Mouse (Mus musculus) C2C12 (cell line): ENCODE measurements around the gene Dlgap1.

Source experiments
- CEBPB ChIP-seq: IDR thresholded peaks from one replicate; pipeline ENCODE4 v1.6.1; 2011; ENCODE audit warnings: low read depth, mild to moderate bottlenecking, control low read depth, moderate library complexity
- CTCF ChIP-seq: IDR thresholded peaks from one replicate; pipeline ENCODE4 v1.5.1; 2011; ENCODE audit not compliant: control insufficient read depth, insufficient read depth, insufficient read length
- FOSL1 ChIP-seq: IDR thresholded peaks from one replicate; pipeline ENCODE4 v1.8.0; 2011; ENCODE audit warnings: mild to moderate bottlenecking, low read length; ENCODE audit not compliant: poor library complexity, insufficient read depth, severe bottlenecking
- MAX ChIP-seq: IDR thresholded peaks from one replicate; pipeline ENCODE4 v1.6.1; 2011; ENCODE audit warnings: mild to moderate bottlenecking, control low read depth
- MYOD1 ChIP-seq: IDR thresholded peaks from one replicate; pipeline ENCODE4 v1.6.1; 2011; ENCODE audit warnings: low read depth; ENCODE audit not compliant: control insufficient read depth, insufficient read length
- MYOG ChIP-seq: IDR thresholded peaks from one replicate; pipeline ENCODE4 v1.6.1; 2011; ENCODE audit not compliant: control insufficient read depth, insufficient read length; ENCODE audit errors: extremely low read depth
- USF1 ChIP-seq: IDR thresholded peaks from one replicate; pipeline ENCODE4 v1.6.1; 2011; ENCODE audit warnings: low read depth, mild to moderate bottlenecking, control low read depth, moderate library complexity

GRCm38 (mm10) chr17:70602051-70602450, 633.2 kb downstream of the Dlgap1 start:
- no peak for TF ChIP-seq MAX
- no peak for TF ChIP-seq CTCF
- no peak for TF ChIP-seq USF1
- TF ChIP-seq MYOD1 = no peak
- TF ChIP-seq CEBPB = no peak
- no peak for TF ChIP-seq FOSL1
- TF ChIP-seq MYOG = no peak
